ENCODE assay signal across 8 mouse cellular contexts in the genomic region with DNA sequence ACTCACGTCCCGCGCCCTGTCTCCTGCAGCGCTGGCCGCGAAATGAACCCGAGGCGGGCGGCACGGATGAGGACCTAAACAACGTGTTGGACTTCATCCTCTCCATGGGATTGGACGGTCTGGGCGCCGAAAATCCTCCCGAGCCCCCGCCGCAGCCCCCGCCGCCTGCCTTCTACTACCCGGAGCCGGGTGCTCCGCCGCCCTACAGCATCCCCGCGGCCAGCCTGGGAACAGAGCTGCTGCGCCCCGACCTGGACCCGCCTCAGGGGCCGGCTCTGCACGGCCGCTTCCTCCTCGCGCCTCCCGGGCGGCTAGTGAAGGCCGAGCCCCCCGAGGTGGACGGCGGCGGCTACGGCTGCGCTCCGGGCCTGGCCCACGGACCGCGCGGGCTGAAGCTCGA. TPM values are rescaled to one million over a fixed set of nuclear protein-coding genes. Genes with fewer than 3 reads are reported as not detected.
A peak's percentile ranks its signal among the peaks of the same experiment; 100 is the strongest.
DNase-seq lines count a peak whose midpoint lies in the region; ATAC-seq and TF ChIP-seq lines count a peak whose summit lies in the region.

No protein-coding gene starts in this region.

- H3K4me3 ChIP-seq in kidney, postnatal 0 days (replicated peaks; ENCODE audit: low read depth, low read length) = peak overlapping the region; percentile 68
- H3K4me3 ChIP-seq in bone marrow macrophage, adult 2 months (ENCODE audit: insufficient read depth, low read length) = peak overlapping the region; percentile 79
- peak overlapping the region; percentile 54 for H3K4me3 ChIP-seq in forebrain, embryonic 13.5 days
- H3K4me3 ChIP-seq in limb, embryonic 12.5 days (replicated peaks) = peak overlapping the region; percentile 52
- H3K4me3 ChIP-seq in olfactory bulb, adult 2 months (ENCODE audit: insufficient read depth, low read depth, low read length) = peak overlapping the region; percentile 77

- no peak for DNase-seq in kidney, postnatal 0 days (ENCODE audit: low spot score)
- no peak for DNase-seq in kidney, postnatal 25 days
- no peak for DNase-seq in B cell, adult 2 months
- no peak for DNase-seq in ovary, postnatal 14 days (ENCODE audit: low spot score)

- H3K4me1 ChIP-seq in kidney, postnatal 0 days (replicated peaks; ENCODE audit: insufficient read depth, low read length) = 0 out of 2 replicates have a peak, but pooled peaks cover 13% of the 10 kb centered on the region
- peaks cover 51% of the 10 kb centered on the region for H3K4me1 ChIP-seq in bone marrow macrophage, adult 2 months (ENCODE audit: control insufficient read depth, insufficient read depth, low read length)
- peaks cover 18% of the 10 kb centered on the region for H3K4me1 ChIP-seq in forebrain, embryonic 13.5 days
- H3K4me1 ChIP-seq in limb, embryonic 12.5 days (replicated peaks) = peaks cover 13% of the 10 kb centered on the region
- peaks cover 30% of the 10 kb centered on the region for H3K4me1 ChIP-seq in olfactory bulb, adult 2 months (ENCODE audit: control insufficient read depth, insufficient read depth, low read length)

- peak overlapping the region; percentile 68 for H3K4me2 ChIP-seq in kidney, postnatal 0 days (ENCODE audit: low read length)
- peak overlapping the region; percentile 89 for H3K4me2 ChIP-seq in forebrain, embryonic 13.5 days
- H3K4me2 ChIP-seq in limb, embryonic 12.5 days = peak overlapping the region; percentile 87

- H3K9me3 ChIP-seq in kidney, postnatal 0 days (replicated peaks; ENCODE audit: low read length) = no peaks in the 10 kb centered on the region
- H3K9me3 ChIP-seq in forebrain, embryonic 13.5 days (replicated peaks) = no peaks in the 10 kb centered on the region
- H3K9me3 ChIP-seq in limb, embryonic 12.5 days = no peaks in the 10 kb centered on the region

- H3K27me3 ChIP-seq in kidney, postnatal 0 days (ENCODE audit: insufficient read depth, low read length) = no peaks in the 10 kb centered on the region; the same call in 1 of the 2 replicates
- H3K27me3 ChIP-seq in forebrain, embryonic 13.5 days = peaks cover 55% of the 10 kb centered on the region
- peaks cover 64% of the 10 kb centered on the region for H3K27me3 ChIP-seq in limb, embryonic 12.5 days

- peak overlapping the region; percentile 73 for H3K27ac ChIP-seq in kidney, postnatal 0 days
- 0 out of 2 replicates have a peak overlapping the region, but pooled peaks have one; percentile 2 for H3K27ac ChIP-seq in bone marrow macrophage, adult 2 months (ENCODE audit: insufficient read depth, low read depth, low read length)
- H3K27ac ChIP-seq in forebrain, embryonic 13.5 days = no peak overlapping the region
- H3K27ac ChIP-seq in limb, embryonic 12.5 days = no peak overlapping the region
- H3K27ac ChIP-seq in olfactory bulb, adult 2 months (ENCODE audit: insufficient read depth, low read depth, low read length) = no peak overlapping the region

- TF ChIP-seq POLR2A in bone marrow macrophage, adult 2 months (IDR thresholded peaks at IDR 0.05; ENCODE audit: borderline replicate concordance, low read depth, low read length) = no peak
- TF ChIP-seq POLR2A in olfactory bulb, adult 2 months (IDR thresholded peaks at IDR 0.05; ENCODE audit: insufficient read depth, low read depth, low read length) = no peak

- ATAC-seq in kidney, postnatal 0 days (replicated peaks; ENCODE audit: low FRiP score, low read depth) = 0 out of 2 replicates have a peak, but pooled peaks have one; percentile 7
- ATAC-seq in forebrain, embryonic 13.5 days = peak; percentile 17
- ATAC-seq in limb, embryonic 12.5 days (ENCODE audit: insufficient number of reproducible peaks, insufficient read depth, low FRiP score, low TSS enrichment, low read depth) = peak; percentile 1; the same call in 1 of the 2 replicates

- H3K36me3 ChIP-seq in kidney, postnatal 0 days (ENCODE audit: insufficient read depth, low read length) = 0 out of 2 replicates have a peak, but pooled peaks cover 3% of the 10 kb centered on the region
- H3K36me3 ChIP-seq in forebrain, embryonic 13.5 days (ENCODE audit: poor library complexity, severe bottlenecking) = no peaks in the 10 kb centered on the region
- no peaks in the 10 kb centered on the region for H3K36me3 ChIP-seq in limb, embryonic 12.5 days

- WGBS in kidney, postnatal 0 days = under 1% methylated on average over 42 of the region's 48 CpGs
- WGBS in forebrain, embryonic 13.5 days = under 1% methylated on average over 40 of the region's 48 CpGs
- 2% methylated on average over 46 of the region's 48 CpGs for WGBS in limb, embryonic 12.5 days
- WGBS in olfactory bulb, adult 2 months = under 1% methylated on average over 48 of the region's 48 CpGs

- peak overlapping the region; percentile 69 for H3K9ac ChIP-seq in kidney, postnatal 0 days (ENCODE audit: low read depth, low read length)
- peak overlapping the region; percentile 45 for H3K9ac ChIP-seq in forebrain, embryonic 13.5 days
- peak overlapping the region; percentile 60 for H3K9ac ChIP-seq in limb, embryonic 12.5 days (replicated peaks)

- no peak for TF ChIP-seq CTCF in kidney, postnatal 0 days (IDR thresholded peaks at IDR 0.05; ENCODE audit: low read depth)
- no peak for TF ChIP-seq CTCF in bone marrow macrophage, adult 2 months (IDR thresholded peaks at IDR 0.05; ENCODE audit: low read depth, low read length)
- no peak for TF ChIP-seq CTCF in olfactory bulb, adult 2 months (IDR thresholded peaks at IDR 0.05; ENCODE audit: insufficient read depth, low read depth, low read length)

RNA-seq across cellular contexts. Expression of gene Klf2, which starts 0.6 kb away (rescaled TPM):
- polyA plus RNA-seq in kidney, postnatal 0 days (2015; fragmentation: Nextera tagmentation; extraction: Ambion mirVana) = 24.7 and 31.9 TPM in 2 replicates
- polyA plus RNA-seq in bone marrow macrophage, adult 2 months (2012; ENCODE audit: insufficient read depth, insufficient read length, missing spikeins) = 34.3 and 37.1 TPM in 2 replicates
- polyA plus RNA-seq in forebrain, embryonic 13.5 days (2015; fragmentation: Nextera tagmentation; extraction: Ambion mirVana) = 2.8 and 3.6 TPM in 2 replicates
- polyA plus RNA-seq in limb, embryonic 12.5 days (2016; fragmentation: Nextera tagmentation; extraction: Ambion mirVana) = 5.3 and 6.0 TPM in 2 replicates
- polyA plus RNA-seq in olfactory bulb, adult 2 months (2012; ENCODE audit: insufficient read depth, insufficient read length, low replicate concordance, missing spikeins) = not detected in 2 replicates

RNA-seq across cellular contexts. Expression of gene Gm10282, which starts 14.3 kb away (rescaled TPM):
- polyA plus RNA-seq in kidney, postnatal 0 days (2015; fragmentation: Nextera tagmentation; extraction: Ambion mirVana) = 22.2 and 22.8 TPM in 2 replicates
- polyA plus RNA-seq in bone marrow macrophage, adult 2 months (2012; ENCODE audit: insufficient read depth, insufficient read length, missing spikeins) = 6.7 TPM in 1 of 2 replicates, not detected in the other
- polyA plus RNA-seq in forebrain, embryonic 13.5 days (2015; fragmentation: Nextera tagmentation; extraction: Ambion mirVana) = 39.4 and 41.0 TPM in 2 replicates
- 30.3 and 32.4 TPM in 2 replicates for polyA plus RNA-seq in limb, embryonic 12.5 days (2016; fragmentation: Nextera tagmentation; extraction: Ambion mirVana)
- polyA plus RNA-seq in olfactory bulb, adult 2 months (2012; ENCODE audit: insufficient read depth, insufficient read length, low replicate concordance, missing spikeins) = 407 TPM in 1 of 2 replicates, not detected in the other

Comparison
In these comparisons a context has a peak if more than half of its experiments do, and no peak if none do; other contexts are left out.
1. H3K27ac ChIP-seq: peak in kidney, postnatal 0 days (single experiment) and bone marrow macrophage, adult 2 months (single experiment); none in forebrain, embryonic 13.5 days (single experiment), limb, embryonic 12.5 days (single experiment) and olfactory bulb, adult 2 months (single experiment).
2. Peak in every context shown above with its lines, with median percentiles within 50 percentile points of each other: ATAC-seq, H3K4me2 ChIP-seq, H3K4me3 ChIP-seq and H3K9ac ChIP-seq.